Mouse (Mus musculus) embryonic facial prominence, embryonic 12.5 days (tissue): ENCODE results near the gene Pim2. TPM values are rescaled to one million over a fixed set of nuclear protein-coding genes. Genes with fewer than 3 reads are reported as not detected.
A peak's percentile ranks its signal among the peaks of the same experiment; 100 is the strongest.

Experiments used
- ATAC-seq: fragments of 200-750 bp; cut with Nextera tagmentation; 2 replicates; pipeline ENCODE4 v1.8.0; 2017; ENCODE audit not compliant: insufficient number of reproducible peaks, insufficient read depth, low FRiP score, low TSS enrichment
- H3K27ac ChIP-seq: fragments of 300-500 bp; sonication (generic); 2 replicates; pipeline ENCODE4 v1.5.1; 2016; ENCODE audit warnings: mild to moderate bottlenecking
- H3K27me3 ChIP-seq: fragments of 300-500 bp; sonication (generic); 2 replicates; pipeline ENCODE4 v1.6.1; 2016; ENCODE audit warnings: mild to moderate bottlenecking, moderate library complexity
- H3K36me3 ChIP-seq: fragments of 300-500 bp; sonication (generic); 2 replicates; pipeline ENCODE4 v1.6.1; 2016; ENCODE audit warnings: mild to moderate bottlenecking
- H3K4me1 ChIP-seq: fragments of 300-500 bp; sonication (generic); 2 replicates; pipeline ENCODE4 v1.6.1; 2016
- H3K4me2 ChIP-seq: fragments of 300-500 bp; sonication (generic); replicated peaks from 2 replicates; pipeline ENCODE4 v1.6.1; 2016; ENCODE audit warnings: mild to moderate bottlenecking, moderate library complexity
- H3K4me3 ChIP-seq: fragments of 300-500 bp; sonication (generic); 2 replicates; pipeline ENCODE4 v1.5.1; 2016; ENCODE audit warnings: mild to moderate bottlenecking
- H3K9ac ChIP-seq: fragments of 300-500 bp; sonication (generic); 2 replicates; pipeline ENCODE4 v1.6.1; 2016; ENCODE audit warnings: mild to moderate bottlenecking, moderate library complexity
- H3K9me3 ChIP-seq: fragments of 300-500 bp; sonication (generic); 2 replicates; pipeline ENCODE4 v1.6.1; 2016; ENCODE audit warnings: mild to moderate bottlenecking, moderate library complexity
- WGBS: fragments of 180-500 bp; shearing (Covaris S2); methylation state at CpG from one replicate; pipeline ENCODE4 v1.1.7; 2016; 5-methylcytosine and 5-hydroxymethylcytosine counted together
- polyA plus RNA-seq: library from polyadenylated mRNA; unstranded; fragments of >200 nt; fragmentation: Nextera tagmentation; extraction: Ambion mirVana; gene quantifications from 2 replicates; pipeline ENCODE4 v1.2.1, GENCODE M21; 2016

Gene Pim2
- 5.9 and 6.0 TPM in 2 replicates for polyA plus RNA-seq

DNA sequence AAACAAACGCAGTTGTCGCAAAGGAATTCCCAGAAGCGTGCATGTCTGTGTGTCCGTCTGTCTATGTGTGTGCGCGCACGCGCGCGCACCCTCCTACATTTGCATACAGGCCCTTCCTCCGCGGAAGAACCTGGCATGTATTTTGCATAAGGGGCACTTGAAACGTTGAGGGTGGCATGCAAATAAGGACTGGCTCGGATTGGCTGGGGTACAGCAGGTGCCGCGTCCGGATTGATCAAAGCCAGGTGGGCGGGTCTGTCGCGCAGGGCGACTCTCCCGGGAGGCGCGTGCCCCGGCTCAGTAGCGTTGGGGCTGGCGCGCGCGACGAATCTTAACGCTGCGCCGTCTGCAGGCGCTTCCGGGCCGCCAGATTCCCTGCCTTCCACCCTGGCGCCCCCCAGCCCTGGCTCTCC is at the start of gene Pim2:
Gene Pim2 (plus strand): TSS at position 256 of the 413 bp plus-strand sequence.
- Histone ChIP-seq H3K27ac (no peak within 1 kb of the TSS), H3K9me3 (no peaks in the 10 kb centered on the region), H3K4me1 (no peaks in the 10 kb centered on the region), H3K4me2 (peak within 1 kb of the TSS; percentile 76), H3K9ac (peak within 1 kb of the TSS; percentile 27; the same call in 1 of the 2 replicates), H3K36me3 (peaks cover 7% of the 10 kb centered on the region), H3K27me3 (no peaks in the 10 kb centered on the region), H3K4me3 (peak within 1 kb of the TSS; percentile 46)
- ATAC-seq: peak; percentile 84
- 17% methylated on average over 33 of the region's 38 CpGs for WGBS

- H3K27me3 ChIP-seq: no peaks in the 10 kb centered on the region
- whole genome bisulfite sequencing: 77% methylated on average over 1 of the region's 1 CpGs
- H3K9ac ChIP-seq: no peak overlapping the region
These were observed 40.9 kb upstream of the Pim2 start for GRCm38 (mm10) chrX:7837146-7837545.

DNA sequence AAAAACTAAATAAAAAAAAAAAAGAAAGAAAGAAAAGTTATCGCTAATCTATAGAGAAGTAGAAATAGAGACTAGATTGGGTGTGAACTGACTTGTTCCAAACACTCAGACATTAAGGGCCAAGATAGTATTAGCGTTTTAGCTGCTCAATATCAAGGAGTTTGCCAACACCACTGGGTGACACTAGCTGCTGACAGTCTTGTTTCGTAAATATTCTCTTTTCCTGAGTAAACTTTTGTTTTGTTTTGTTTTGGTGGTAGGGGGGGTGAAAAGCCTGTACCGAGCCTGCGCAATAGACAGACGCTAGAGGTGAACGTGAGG is 37.3 kb upstream of the Pim2 start:
- H3K9me3 ChIP-seq: no peaks in the 10 kb centered on the region
- H3K27ac ChIP-seq: no peak overlapping the region
- H3K36me3 ChIP-seq: no peaks in the 10 kb centered on the region
- 14% methylated on average over 7 of the region's 7 CpGs for WGBS
- no peak for ATAC-seq
- H3K4me1 ChIP-seq: peaks cover 10% of the 10 kb centered on the region; the same call in 1 of the 2 replicates
- H3K9ac ChIP-seq: no peak overlapping the region
- no peaks in the 10 kb centered on the region for H3K27me3 ChIP-seq
- peak overlapping the region; percentile 38 for H3K4me2 ChIP-seq
- peak overlapping the region; percentile 82 for H3K4me3 ChIP-seq

More at GRCm38 (mm10) chrX:7837146-7837545, 40.9 kb upstream of the Pim2 start:
- ATAC-seq: no peak
- H3K36me3 ChIP-seq: no peaks in the 10 kb centered on the region
- no peak overlapping the region for H3K4me2 ChIP-seq
- H3K9me3 ChIP-seq: no peaks in the 10 kb centered on the region
- H3K4me3 ChIP-seq: no peak overlapping the region
- no peak overlapping the region for H3K27ac ChIP-seq
- no peaks in the 10 kb centered on the region for H3K4me1 ChIP-seq

DNA sequence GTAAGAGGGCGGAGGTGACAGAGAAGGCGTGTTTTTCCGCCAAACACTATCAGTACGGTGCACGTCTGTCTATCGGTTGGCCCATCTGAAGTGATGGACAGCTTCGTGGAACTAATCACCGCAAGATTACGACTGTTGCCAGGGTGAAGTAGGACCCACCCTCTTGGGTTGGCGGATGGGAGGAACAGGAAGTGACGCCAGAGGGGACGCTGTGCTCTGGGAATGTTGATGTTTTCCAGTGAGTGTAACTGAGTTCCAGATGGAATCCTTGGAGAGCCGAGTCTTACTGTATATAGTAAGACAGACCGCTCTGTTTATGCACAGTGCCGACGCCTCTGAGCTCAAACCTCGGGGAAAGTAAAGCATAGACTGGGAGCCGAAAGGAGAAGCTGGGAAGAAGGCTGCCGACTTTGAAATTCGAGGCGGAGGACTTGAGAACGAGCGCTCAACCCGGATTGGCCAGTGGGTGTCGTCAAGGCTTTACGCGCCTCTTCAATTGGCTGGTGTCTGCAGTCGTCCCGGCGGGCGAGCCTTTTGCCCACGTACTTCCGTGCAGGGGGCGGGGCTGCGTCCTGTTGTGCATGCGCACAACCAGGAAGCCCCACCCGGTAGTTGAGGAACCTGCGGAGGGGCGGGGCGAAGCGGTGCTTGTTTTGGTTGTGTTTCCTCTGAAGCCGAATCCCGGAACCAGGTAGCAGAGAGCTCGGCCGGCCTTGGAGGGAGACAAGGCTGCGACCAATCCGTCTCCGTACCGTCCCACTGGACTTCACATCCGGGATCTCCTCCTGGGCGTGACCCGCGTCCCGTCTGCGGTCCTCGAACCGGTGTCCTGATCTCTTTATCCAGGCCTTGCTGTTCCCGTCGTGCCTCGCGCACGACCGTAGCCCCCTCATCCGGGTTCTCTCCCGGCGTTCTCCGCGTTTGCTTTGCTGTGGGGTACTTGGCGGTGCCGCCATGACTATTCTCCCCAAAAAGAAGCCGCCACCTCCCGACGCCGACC is 36.6 kb upstream of the Pim2 start, which contains the start of gene Otud5:
Gene Otud5 (plus strand): TSS at position 202 of the 1,000 bp plus-strand sequence.
- Histone ChIP-seq H3K27me3 (no peaks in the 10 kb centered on the region), H3K4me1 (peaks cover 10% of the 10 kb centered on the region; the same call in 1 of the 2 replicates), H3K9me3 (no peaks in the 10 kb centered on the region), H3K27ac (peak within 1 kb of the TSS; percentile 89), H3K36me3 (no peaks in the 10 kb centered on the region), H3K9ac (peak within 1 kb of the TSS; percentile 88), H3K4me3 (peak within 1 kb of the TSS; percentile 82), H3K4me2 (peak within 1 kb of the TSS; percentile 62)
- 13% methylated on average over 74 of the region's 74 CpGs for WGBS
- peak; percentile 97 for ATAC-seq

GRCm38 (mm10) chrX:7842318-7842717 is 35.7 kb upstream of the Pim2 start:
- Histone ChIP-seq H3K27ac (peak overlapping the region; percentile 83), H3K4me2 (peak overlapping the region; percentile 62), H3K36me3 (no peaks in the 10 kb centered on the region), H3K27me3 (no peaks in the 10 kb centered on the region), H3K9ac (peak overlapping the region; percentile 88), H3K9me3 (no peaks in the 10 kb centered on the region), H3K4me1 (peaks cover 10% of the 10 kb centered on the region; the same call in 1 of the 2 replicates), H3K4me3 (peak overlapping the region; percentile 82)
- no peak for ATAC-seq
- WGBS: 26% methylated on average over 42 of the region's 42 CpGs

- H3K9ac ChIP-seq: no peak overlapping the region
- H3K27ac ChIP-seq: no peak overlapping the region
- ATAC-seq: no peak
- H3K27me3 ChIP-seq: no peaks in the 10 kb centered on the region
- H3K4me2 ChIP-seq: no peak overlapping the region
- H3K4me3 ChIP-seq: no peak overlapping the region
- peaks cover 10% of the 10 kb centered on the region; the same call in 1 of the 2 replicates for H3K4me1 ChIP-seq
- WGBS: 72% methylated on average over 2 of the region's 2 CpGs
- H3K9me3 ChIP-seq: no peaks in the 10 kb centered on the region
- H3K36me3 ChIP-seq: no peaks in the 10 kb centered on the region
These were observed 30.2 kb upstream of the Pim2 start for GRCm38 (mm10) chrX:7847845-7848244.

DNA sequence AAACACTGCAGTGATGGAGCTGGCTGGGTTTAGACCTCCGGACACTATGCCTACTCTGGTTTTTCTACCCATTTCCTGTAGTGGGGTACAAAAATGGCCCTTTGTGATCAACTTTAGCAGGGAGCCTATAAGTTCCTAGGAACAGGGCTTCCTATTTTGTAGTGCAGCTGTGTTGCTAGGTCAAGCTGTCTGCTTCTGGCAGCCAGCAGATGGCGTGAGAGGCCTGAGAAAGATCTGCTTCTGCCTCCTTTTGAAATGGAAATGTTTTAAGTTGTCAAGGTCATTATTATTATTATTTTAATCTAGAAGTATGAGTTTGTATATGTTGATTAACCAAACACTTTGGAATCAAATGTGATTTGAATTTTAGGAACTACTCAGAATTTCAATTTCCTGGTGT is 23.5 kb upstream of the Pim2 start:
- Histone ChIP-seq H3K4me2 (no peak overlapping the region), H3K4me1 (no peaks in the 10 kb centered on the region), H3K36me3 (peaks cover 4% of the 10 kb centered on the region; the same call in 1 of the 2 replicates), H3K27ac (no peak overlapping the region), H3K27me3 (no peaks in the 10 kb centered on the region), H3K4me3 (no peak overlapping the region), H3K9me3 (no peaks in the 10 kb centered on the region), H3K9ac (no peak overlapping the region)
- 42% methylated on average over 2 of the region's 2 CpGs for WGBS
- ATAC-seq: no peak

DNA sequence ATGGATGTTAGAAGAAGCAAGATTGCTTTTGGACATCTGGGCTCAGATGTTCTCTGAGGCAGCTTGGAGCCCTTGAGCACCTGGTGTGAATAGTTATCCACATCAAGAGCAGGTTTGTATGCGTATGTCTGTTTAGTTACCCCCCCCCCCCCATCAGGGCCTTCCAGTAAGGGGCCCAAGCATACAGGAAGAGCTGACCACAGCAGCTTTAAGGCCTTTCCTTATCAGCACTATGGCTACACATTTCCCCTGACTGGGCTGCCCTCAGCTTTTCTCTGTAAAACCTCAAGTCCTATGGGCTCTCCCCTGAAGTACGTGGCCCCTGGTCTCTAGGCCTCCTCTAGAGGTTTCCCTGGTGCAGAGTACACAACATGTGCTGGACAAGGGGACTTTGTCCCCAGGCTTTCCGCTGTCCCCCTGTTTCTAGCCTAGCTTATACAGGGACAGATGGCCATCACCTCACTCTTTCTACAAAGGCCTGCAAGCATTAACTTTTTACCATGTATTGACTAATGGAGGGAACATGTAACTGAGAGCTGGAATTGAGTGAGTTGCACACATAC is 18.8 kb upstream of the Pim2 start:
- no peaks in the 10 kb centered on the region for H3K4me1 ChIP-seq
- H3K27me3 ChIP-seq: no peaks in the 10 kb centered on the region
- 91% methylated on average over 3 of the region's 3 CpGs for WGBS
- H3K4me3 ChIP-seq: no peak overlapping the region
- no peak overlapping the region for H3K9ac ChIP-seq
- H3K9me3 ChIP-seq: no peaks in the 10 kb centered on the region
- peaks cover 4% of the 10 kb centered on the region; the same call in 1 of the 2 replicates for H3K36me3 ChIP-seq
- ATAC-seq: no peak
- H3K27ac ChIP-seq: no peak overlapping the region
- H3K4me2 ChIP-seq: no peak overlapping the region

DNA sequence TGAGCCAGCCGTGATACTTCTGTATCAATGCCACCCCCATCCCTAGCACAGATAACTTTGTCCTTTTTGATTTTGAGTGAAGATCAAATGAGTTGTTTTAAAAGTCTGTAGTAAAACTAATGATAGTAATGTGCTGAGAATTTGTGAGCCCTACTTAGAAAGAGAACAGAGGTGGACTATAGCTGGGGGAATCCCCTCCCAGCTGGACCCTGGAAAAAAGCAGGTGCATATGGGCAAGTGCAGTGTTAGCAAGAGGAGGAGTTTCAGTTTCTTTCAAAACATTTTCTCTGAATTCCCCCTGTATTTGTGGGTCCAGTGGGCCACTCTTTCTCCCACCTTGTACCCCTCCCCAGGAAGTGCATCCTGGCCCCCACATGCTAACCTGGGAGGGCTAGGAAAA is 14.9 kb upstream of the Pim2 start:
- Histone ChIP-seq H3K9ac (no peak overlapping the region), H3K4me3 (no peak overlapping the region), H3K4me1 (no peaks in the 10 kb centered on the region), H3K36me3 (peaks cover 11% of the 10 kb centered on the region), H3K27ac (no peak overlapping the region), H3K27me3 (no peaks in the 10 kb centered on the region), H3K9me3 (no peaks in the 10 kb centered on the region), H3K4me2 (no peak overlapping the region)
- 81% methylated on average over 1 of the region's 1 CpGs for WGBS
- no peak for ATAC-seq

- Histone ChIP-seq H3K4me3 (no peak overlapping the region), H3K4me1 (no peaks in the 10 kb centered on the region), H3K9ac (no peak overlapping the region), H3K27me3 (no peaks in the 10 kb centered on the region), H3K27ac (no peak overlapping the region), H3K36me3 (peaks cover 8% of the 10 kb centered on the region; the same call in 1 of the 2 replicates), H3K9me3 (no peaks in the 10 kb centered on the region), H3K4me2 (no peak overlapping the region)
- WGBS: 73% methylated on average over 3 of the region's 3 CpGs
- no peak for ATAC-seq
These were observed 13.5 kb upstream of the Pim2 start for GRCm38 (mm10) chrX:7864551-7864950.

DNA sequence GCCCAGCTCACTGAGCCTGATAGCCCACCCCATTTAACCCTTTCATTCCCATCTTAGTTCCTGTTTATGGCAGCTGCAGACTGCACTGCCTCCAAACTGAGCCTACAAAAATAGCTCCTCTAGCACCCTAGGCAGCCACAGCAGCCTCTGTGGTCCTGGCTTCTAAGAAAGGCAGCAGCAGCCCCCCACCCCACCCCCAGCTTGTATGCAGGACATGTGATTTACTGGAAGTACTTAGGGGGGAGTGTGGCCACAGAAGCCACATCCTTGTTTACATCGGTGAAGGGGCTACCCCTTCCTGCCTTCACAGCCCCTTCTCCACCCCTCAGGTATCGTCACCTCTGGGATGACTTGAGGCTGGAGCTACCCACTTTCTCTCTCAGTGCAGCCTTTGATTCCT is 12.7 kb upstream of the Pim2 start:
- 75% methylated on average over 2 of the region's 2 CpGs for WGBS
- H3K9ac ChIP-seq: no peak overlapping the region
- no peak overlapping the region for H3K4me3 ChIP-seq
- H3K27ac ChIP-seq: no peak overlapping the region
- H3K9me3 ChIP-seq: no peaks in the 10 kb centered on the region
- no peak overlapping the region for H3K4me2 ChIP-seq
- peaks cover 7% of the 10 kb centered on the region; the same call in 1 of the 2 replicates for H3K36me3 ChIP-seq
- H3K4me1 ChIP-seq: no peaks in the 10 kb centered on the region
- ATAC-seq: no peak
- H3K27me3 ChIP-seq: no peaks in the 10 kb centered on the region
